Mouse (Mus musculus) C2C12 (cell line): ENCODE results near the gene 1500009C09Rik.

Source experiments
- CEBPB ChIP-seq: IDR thresholded peaks from one replicate; pipeline ENCODE4 v1.6.1; 2011; ENCODE audit warnings: low read depth, mild to moderate bottlenecking, control low read depth, moderate library complexity
- CTCF ChIP-seq: IDR thresholded peaks from one replicate; pipeline ENCODE4 v1.5.1; 2011; ENCODE audit not compliant: control insufficient read depth, insufficient read depth, insufficient read length
- FOSL1 ChIP-seq: IDR thresholded peaks from one replicate; pipeline ENCODE4 v1.8.0; 2011; ENCODE audit warnings: mild to moderate bottlenecking, low read length; ENCODE audit not compliant: poor library complexity, insufficient read depth, severe bottlenecking
- MAX ChIP-seq: IDR thresholded peaks from one replicate; pipeline ENCODE4 v1.6.1; 2011; ENCODE audit warnings: mild to moderate bottlenecking, control low read depth
- MYOD1 ChIP-seq: IDR thresholded peaks from one replicate; pipeline ENCODE4 v1.6.1; 2011; ENCODE audit warnings: low read depth; ENCODE audit not compliant: control insufficient read depth, insufficient read length
- MYOG ChIP-seq: IDR thresholded peaks from one replicate; pipeline ENCODE4 v1.6.1; 2011; ENCODE audit not compliant: control insufficient read depth, insufficient read length; ENCODE audit errors: extremely low read depth
- USF1 ChIP-seq: IDR thresholded peaks from one replicate; pipeline ENCODE4 v1.6.1; 2011; ENCODE audit warnings: low read depth, mild to moderate bottlenecking, control low read depth, moderate library complexity

- TF ChIP-seq MAX (no peak), CTCF (no peak), MYOD1 (no peak), USF1 (no peak), MYOG (no peak), FOSL1 (no peak), CEBPB (no peak)
Measured at GRCm38 (mm10) chr15:82292851-82293250, 40.7 kb downstream of the 1500009C09Rik start.
